Mouse (Mus musculus): Measurements from ENCODE around the gene Skap2.

DNA sequence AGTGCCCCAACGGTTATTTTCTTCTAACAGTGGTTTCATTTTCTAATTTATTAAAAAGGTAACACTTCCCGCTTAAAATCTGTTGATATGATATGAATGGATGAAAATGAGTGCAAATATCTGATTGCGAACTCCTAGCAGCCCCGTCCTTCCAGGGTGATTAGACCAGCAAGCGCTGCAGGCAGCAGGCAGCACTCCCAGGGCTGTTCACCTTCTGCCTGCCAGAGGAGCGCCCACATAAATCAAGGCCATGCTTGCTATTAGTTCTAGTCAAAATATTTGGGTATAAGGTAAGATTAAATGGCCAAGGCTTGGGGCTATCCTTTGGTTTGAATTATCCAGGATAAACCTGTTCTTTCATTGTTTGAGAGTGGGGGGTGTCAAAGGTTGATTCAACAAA is 3.0 kb downstream of the Skap2 start:
- TF ChIP-seq CTCF (IDR thresholded peaks at IDR 0.05; ENCODE audit: control insufficient read depth, insufficient read depth, insufficient read length), result no peak
- no peak for TF ChIP-seq MAX (IDR thresholded peaks at IDR 0.05)
- TF ChIP-seq MYOG (IDR thresholded peaks at IDR 0.05; ENCODE audit: control insufficient read depth, extremely low read depth, insufficient read length), result no peak
- TF ChIP-seq USF1 (IDR thresholded peaks at IDR 0.05; ENCODE audit: low read depth), result no peak
